Mouse (Mus musculus) limb, embryonic 14.5 days (tissue): Measurements from ENCODE around the gene Cdc45. TPM values are rescaled to one million over a fixed set of nuclear protein-coding genes. Genes with fewer than 3 reads are reported as not detected.

Experiments
- ATAC-seq: fragments of 200-750 bp; cut with Nextera tagmentation; 2 replicates; pipeline ENCODE4 v1.8.0; 2017; ENCODE audit warnings: low read depth, moderate number of reproducible peaks, moderate TSS enrichment; ENCODE audit not compliant: low FRiP score
- DNase-seq: peaks from one replicate; pipeline ENCODE4 v3.0.0-alpha.2; 2015; ENCODE audit warnings: low spot score
- H3K27ac ChIP-seq: fragments of 300-500 bp; sonication (generic); replicated peaks from 2 replicates; pipeline ENCODE4 v1.5.1; 2014; ENCODE audit warnings: low read depth, mild to moderate bottlenecking, low read length, moderate library complexity, mixed read lengths
- H3K27me3 ChIP-seq: fragments of 300-500 bp; sonication (generic); 2 replicates; pipeline ENCODE4 v1.6.1; 2014; ENCODE audit warnings: low read length, mixed read lengths; ENCODE audit not compliant: control insufficient read depth, insufficient read depth
- H3K36me3 ChIP-seq: fragments of 300-500 bp; sonication (generic); 2 replicates; pipeline ENCODE4 v1.6.1; 2014; ENCODE audit warnings: mild to moderate bottlenecking, low read length, moderate library complexity, mixed read lengths; ENCODE audit not compliant: control insufficient read depth, insufficient read depth
- H3K4me1 ChIP-seq: fragments of 300-500 bp; sonication (generic); 2 replicates; pipeline ENCODE4 v1.6.1; 2014; ENCODE audit warnings: antibody characterized with exemption, low read length, mixed read lengths; ENCODE audit not compliant: control insufficient read depth, insufficient read depth
- H3K4me2 ChIP-seq: fragments of 300-500 bp; sonication (generic); replicated peaks from 2 replicates; pipeline ENCODE4 v1.6.1; 2014; ENCODE audit warnings: low read depth, mild to moderate bottlenecking, low read length, moderate library complexity; ENCODE audit not compliant: severe bottlenecking
- H3K4me3 ChIP-seq: fragments of 300-500 bp; sonication (generic); replicated peaks from 2 replicates; pipeline ENCODE4 v1.5.1; 2014; ENCODE audit warnings: low read length
- H3K9ac ChIP-seq: fragments of 300-500 bp; sonication (generic); 2 replicates; pipeline ENCODE4 v1.6.1; 2014; ENCODE audit warnings: mild to moderate bottlenecking, low read depth, low read length, moderate library complexity; ENCODE audit not compliant: severe bottlenecking
- H3K9me3 ChIP-seq: fragments of 300-500 bp; sonication (generic); 2 replicates; pipeline ENCODE4 v1.6.1; 2016; ENCODE audit warnings: low read length; ENCODE audit not compliant: control insufficient read depth
- POLR2A ChIP-seq: fragments of 200-500 bp; IDR thresholded peaks from 2 replicates; pipeline ENCODE4 v1.8.0; 2012; ENCODE audit warnings: inconsistent platforms, mild to moderate bottlenecking, moderate library complexity, borderline replicate concordance; ENCODE audit not compliant: insufficient read depth, insufficient read length; ENCODE audit errors: extremely low read depth
- WGBS: fragments of 180-500 bp; shearing (Covaris S2); extraction: QIAGEN DNeasy Blood & Tissue Kit; methylation state at CpG from one replicate; pipeline ENCODE4 v1.1.7; 2014; 5-methylcytosine and 5-hydroxymethylcytosine counted together
- polyA plus RNA-seq, 2 experiments: library from polyadenylated mRNA; depleted of rRNA in 1 of 2; stranded (reverse) in 1 of 2; unstranded in 1 of 2; fragments of >200 nt; fragmentation: Nextera tagmentation in 1 of 2; extraction: Ambion mirVana in 1 of 2; gene quantifications; 2 replicates each; pipeline versions ENCODE4 v1.2.1 to v1.2.3; 2012 to 2014

Cdc45 gene
- polyA plus RNA-seq, 2 experiments: 39.8 to 52.5 TPM

GRCm38 (mm10) chr16:18733100-18733956 lies 78.5 kb downstream of the Cdc45 start:
- Histone ChIP-seq H3K4me3 (no peak overlapping the region), H3K9me3 (no peaks in the 10 kb centered on the region), H3K4me1 (no peaks in the 10 kb centered on the region), H3K27me3 (no peaks in the 10 kb centered on the region), H3K36me3 (no peaks in the 10 kb centered on the region), H3K27ac (no peak overlapping the region), H3K9ac (no peak overlapping the region), H3K4me2 (no peak overlapping the region)
- TF ChIP-seq POLR2A: no peak
- WGBS: 45% methylated on average over 20 of the region's 20 CpGs
- DNase-seq (peak; percentile 8), ATAC-seq (no peak)

- Histone ChIP-seq H3K9me3 (no peaks in the 10 kb centered on the region), H3K4me1 (no peaks in the 10 kb centered on the region), H3K4me3 (no peak overlapping the region), H3K36me3 (no peaks in the 10 kb centered on the region), H3K27me3 (no peaks in the 10 kb centered on the region), H3K4me2 (no peak overlapping the region), H3K9ac (no peak overlapping the region), H3K27ac (no peak overlapping the region)
- DNase-seq (no peak), ATAC-seq (no peak)
- TF ChIP-seq POLR2A: no peak
- whole genome bisulfite sequencing: 50% methylated on average over 3 of the region's 3 CpGs
Observed at GRCm38 (mm10) chr16:18730640-18731039, 81.1 kb downstream of the Cdc45 start.

Other genes with a start within 250 kb of the Cdc45 start
- gene Tbx1, start 221.3 kb downstream of the Cdc45 start, polyA plus RNA-seq (2012; rRNA removed): 12.1 and 16.0 TPM in 2 replicates
- gene Tbx1, start 221.3 kb downstream of the Cdc45 start, polyA plus RNA-seq (2014; fragmentation: Nextera tagmentation; extraction: Ambion mirVana): 8.0 and 8.7 TPM in 2 replicates
- 3.0 and 4.5 TPM in 2 replicates for gene Gp1bb, start 189.6 kb downstream of the Cdc45 start, polyA plus RNA-seq (2012; rRNA removed)
- 3.7 and 4.3 TPM in 2 replicates for gene Gp1bb, start 189.6 kb downstream of the Cdc45 start, polyA plus RNA-seq (2014; fragmentation: Nextera tagmentation; extraction: Ambion mirVana)
- gene Gm49601, start 185.6 kb downstream of the Cdc45 start, polyA plus RNA-seq (2012; rRNA removed): 34.5 and 42.9 TPM in 2 replicates
- gene Gm49601, start 185.6 kb downstream of the Cdc45 start, polyA plus RNA-seq (2014; fragmentation: Nextera tagmentation; extraction: Ambion mirVana): 1.9 and 2.7 TPM in 2 replicates
- 94.5 and 97.4 TPM in 2 replicates for gene Sept5, start 182.0 kb downstream of the Cdc45 start, polyA plus RNA-seq (2012; rRNA removed)
- gene Sept5, start 182.0 kb downstream of the Cdc45 start, polyA plus RNA-seq (2014; fragmentation: Nextera tagmentation; extraction: Ambion mirVana): 43.4 and 44.0 TPM in 2 replicates
- gene Cldn5, start 35.1 kb downstream of the Cdc45 start, polyA plus RNA-seq (2012; rRNA removed): 33.6 and 37.4 TPM in 2 replicates
- 26.1 and 29.9 TPM in 2 replicates for gene Cldn5, start 35.1 kb downstream of the Cdc45 start, polyA plus RNA-seq (2014; fragmentation: Nextera tagmentation; extraction: Ambion mirVana)
- 67.0 and 72.1 TPM in 2 replicates for gene Ufd1, start 208 bp downstream of the Cdc45 start, polyA plus RNA-seq (2012; rRNA removed)
- gene Ufd1, start 208 bp downstream of the Cdc45 start, polyA plus RNA-seq (2014; fragmentation: Nextera tagmentation; extraction: Ambion mirVana): 63.9 and 69.9 TPM in 2 replicates
- 49.5 and 55.3 TPM in 2 replicates for gene 2510002D24Rik, start 24.6 kb upstream of the Cdc45 start, polyA plus RNA-seq (2012; rRNA removed)
- gene 2510002D24Rik, start 24.6 kb upstream of the Cdc45 start, polyA plus RNA-seq (2014; fragmentation: Nextera tagmentation; extraction: Ambion mirVana): 24.4 and 28.2 TPM in 2 replicates
- 4.9 TPM in 1 of 2 replicates, not detected in the other for gene Gm28539, start 24.6 kb upstream of the Cdc45 start, polyA plus RNA-seq (2012; rRNA removed)
- not detected in 2 replicates for gene Gm28539, start 24.6 kb upstream of the Cdc45 start, polyA plus RNA-seq (2014; fragmentation: Nextera tagmentation; extraction: Ambion mirVana)
- 20.9 and 30.4 TPM in 2 replicates for gene Mrpl40, start 64.9 kb upstream of the Cdc45 start, polyA plus RNA-seq (2012; rRNA removed)
- gene Mrpl40, start 64.9 kb upstream of the Cdc45 start, polyA plus RNA-seq (2014; fragmentation: Nextera tagmentation; extraction: Ambion mirVana): 65.6 and 66.1 TPM in 2 replicates
- gene Hira, start 65.0 kb upstream of the Cdc45 start, polyA plus RNA-seq (2012; rRNA removed): 64.0 and 71.5 TPM in 2 replicates
- gene Hira, start 65.0 kb upstream of the Cdc45 start, polyA plus RNA-seq (2014; fragmentation: Nextera tagmentation; extraction: Ambion mirVana): 14.1 and 14.3 TPM in 2 replicates